Mouse (Mus musculus) spleen, postnatal 10 days (tissue): ENCODE results near the gene Olfr958.
A peak's percentile ranks its signal among the peaks of the same experiment; 100 is the strongest.

Experiments
- DNase-seq, 2 experiments: peaks; one replicate each; pipeline ENCODE4 v3.0.0; 2021 to 2022; ENCODE audit warnings: low spot score in 2 of 2

Gene Olfr958

DNA sequence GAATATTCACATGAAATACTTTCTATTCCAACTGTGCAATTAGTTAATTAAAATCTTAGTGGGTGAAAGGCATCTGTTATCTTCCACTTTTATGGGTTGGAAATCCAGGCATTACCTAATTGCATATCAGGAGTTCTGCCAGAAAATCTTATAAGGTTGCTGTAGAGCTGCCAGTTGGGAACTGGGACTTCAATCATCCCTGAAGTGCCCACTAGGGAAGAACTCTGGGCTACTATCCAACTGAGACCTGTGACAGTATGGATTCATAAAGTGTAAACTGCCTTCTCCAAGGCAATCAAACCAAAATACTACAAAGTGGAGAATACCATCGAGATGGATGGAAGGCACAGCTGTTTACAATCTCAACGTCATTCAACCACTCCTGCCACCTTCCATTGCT is at the start of gene Olfr958:
Gene Olfr958, minus strand, starts transcription at position 109 of the 400 bp plus-strand sequence.
- DNase-seq, result no peak

DNA sequence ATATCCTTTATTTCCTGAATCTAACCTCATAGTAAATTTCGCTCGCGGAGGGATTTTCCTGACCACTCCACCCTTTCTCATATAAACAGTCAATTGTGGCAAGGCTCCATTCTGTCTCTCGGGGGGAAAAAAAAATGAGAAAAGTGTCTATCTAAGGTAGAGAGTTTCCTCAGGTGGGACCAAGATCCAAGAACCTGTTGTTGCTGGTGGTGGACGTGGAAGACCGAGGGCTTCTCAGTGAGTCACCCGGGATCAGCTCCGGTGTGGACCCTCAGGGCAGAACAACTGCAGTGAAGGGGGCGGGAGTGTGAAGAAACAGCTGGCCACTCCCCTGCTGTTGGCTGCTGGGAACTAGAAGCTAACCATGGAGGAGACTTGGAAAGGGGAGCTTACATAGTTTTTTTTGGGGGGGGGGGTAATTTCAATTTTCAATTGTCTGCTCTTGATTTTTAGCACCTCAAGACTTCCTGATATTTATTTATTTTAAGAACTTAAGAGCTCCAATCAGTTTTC is 49.5 kb upstream of the Olfr958 start:
- DNase-seq, result no peak

DNA sequence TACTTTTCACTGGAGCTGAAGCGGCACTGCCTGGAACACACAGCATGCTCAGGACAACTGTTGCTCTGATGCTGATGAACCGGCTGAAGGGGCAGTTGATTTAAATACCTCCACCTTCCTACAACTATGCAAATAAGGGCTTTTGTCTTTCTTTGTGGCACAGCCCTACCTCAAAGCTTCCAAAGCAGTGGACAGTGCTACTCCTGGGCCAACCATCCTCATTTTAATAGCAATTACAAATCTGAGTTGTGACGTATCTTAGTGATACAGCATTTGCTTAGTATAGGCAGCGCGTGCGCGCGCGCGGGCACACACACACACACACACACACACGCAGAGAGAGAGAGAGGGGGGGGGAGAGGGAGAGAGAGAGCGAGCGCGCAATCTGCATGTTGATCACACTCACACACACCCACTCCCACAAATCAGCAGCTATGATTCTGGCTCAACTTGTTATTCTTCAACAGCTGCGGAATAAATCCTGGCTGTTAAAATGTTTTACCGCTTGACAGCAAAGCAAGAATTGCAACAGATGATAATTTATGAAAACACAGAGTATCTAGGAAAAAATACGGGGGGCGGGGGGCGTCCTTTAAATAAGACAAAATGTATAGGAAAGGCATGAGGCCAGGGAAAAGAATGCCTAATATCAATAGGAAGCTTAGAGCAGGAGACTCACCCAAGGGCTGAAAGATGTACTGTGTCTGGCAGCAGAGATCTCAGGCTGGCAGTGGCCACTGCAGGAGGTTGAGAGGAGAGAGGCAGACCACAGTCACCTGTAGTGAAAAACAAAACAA is 48.9 kb upstream of the Olfr958 start:
- DNase-seq, result no peak

DNA sequence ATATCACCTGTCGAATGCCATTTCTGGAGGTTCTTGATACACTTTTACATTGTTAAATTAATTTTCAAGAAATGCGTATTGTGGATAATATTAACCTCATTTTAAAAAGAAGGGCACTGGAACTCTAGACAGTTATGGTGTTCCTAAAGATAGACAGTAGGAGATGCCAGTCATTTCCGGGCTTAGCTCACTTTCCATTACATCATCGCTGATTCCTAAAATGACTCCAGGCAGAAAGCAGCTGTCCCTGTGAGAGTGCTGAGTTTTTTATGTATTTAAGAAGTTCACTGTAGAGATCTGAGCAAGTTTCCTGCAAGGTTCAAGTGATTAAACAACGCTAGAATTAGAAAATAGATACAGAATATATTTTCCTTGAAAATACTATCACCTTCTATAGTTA is 23.2 kb upstream of the Olfr958 start:
- no peak for DNase-seq

DNA sequence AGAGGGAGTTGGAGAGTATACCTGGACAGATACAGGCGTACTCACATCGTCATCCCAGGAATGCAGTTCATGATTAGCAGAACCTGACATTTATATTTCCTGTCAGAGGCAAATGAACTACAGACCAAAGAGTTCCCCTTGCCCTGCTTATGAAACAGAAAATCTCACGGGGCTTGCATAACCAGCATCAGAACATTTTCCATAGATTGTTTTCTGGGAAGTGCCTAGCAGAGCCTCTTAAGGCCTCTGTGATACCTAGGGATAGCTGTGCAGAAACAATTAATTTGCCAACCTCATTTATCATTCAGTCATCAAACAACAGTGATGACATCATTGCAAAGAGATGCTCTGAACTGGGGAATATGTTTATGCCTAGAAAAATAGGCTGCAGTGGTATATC is 21.6 kb upstream of the Olfr958 start, which contains the start of gene Olfr959:
Gene Olfr959, minus strand, starts transcription at position 101 of the 400 bp plus-strand sequence.
- DNase-seq, result no peak

DNA sequence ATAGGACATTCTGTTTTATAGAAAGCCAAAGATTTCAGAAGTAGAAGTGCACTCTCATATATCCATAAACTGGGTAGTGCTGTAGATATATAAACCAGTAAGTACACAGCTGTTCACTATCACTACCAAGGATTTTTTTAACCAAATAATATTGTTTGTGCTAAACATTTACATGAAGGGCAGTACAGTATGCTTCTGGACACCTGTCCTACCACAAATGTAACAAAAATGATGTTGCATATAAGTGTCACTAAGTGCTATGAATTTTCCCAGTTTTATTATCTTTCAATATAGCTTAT is 4.4 kb upstream of the Olfr958 start:
- no peak for DNase-seq

DNA sequence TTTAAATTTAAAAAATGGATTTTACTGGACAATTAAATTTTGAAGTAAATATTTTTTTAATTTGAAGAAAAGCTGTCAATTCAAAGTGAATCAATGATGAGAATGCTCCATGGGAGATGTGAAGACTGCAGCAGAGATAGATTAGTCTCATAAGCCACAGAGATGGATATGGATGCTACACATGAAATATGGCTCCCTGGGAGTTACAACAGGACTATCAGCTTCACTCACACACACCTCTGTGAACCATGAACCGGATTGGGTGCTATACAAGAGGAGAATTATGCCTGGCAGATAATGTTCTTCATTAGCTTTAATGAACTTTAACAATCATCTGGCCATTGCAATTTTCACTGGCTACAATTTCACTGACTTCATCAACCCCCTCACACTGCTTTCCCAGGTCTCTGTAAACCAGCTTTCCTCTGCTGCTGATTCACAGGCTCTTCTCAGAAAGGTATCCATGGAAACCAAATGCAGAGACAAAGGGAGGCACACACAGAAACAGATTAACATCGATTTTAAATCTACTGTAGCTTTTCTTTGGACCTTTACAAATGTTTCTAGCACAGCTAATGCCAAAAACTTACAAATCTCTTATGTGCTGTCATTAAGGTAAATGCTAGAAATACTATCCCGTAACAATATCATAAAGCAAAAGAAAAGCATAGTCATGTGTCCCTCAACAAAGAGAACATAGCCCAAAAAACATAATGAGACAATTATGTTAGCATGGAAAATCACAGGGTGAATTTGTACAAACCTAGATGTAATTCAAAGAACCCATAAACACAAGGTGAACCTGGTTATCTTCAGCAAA is 3.9 kb upstream of the Olfr958 start:
- DNase-seq, result no peak

DNA sequence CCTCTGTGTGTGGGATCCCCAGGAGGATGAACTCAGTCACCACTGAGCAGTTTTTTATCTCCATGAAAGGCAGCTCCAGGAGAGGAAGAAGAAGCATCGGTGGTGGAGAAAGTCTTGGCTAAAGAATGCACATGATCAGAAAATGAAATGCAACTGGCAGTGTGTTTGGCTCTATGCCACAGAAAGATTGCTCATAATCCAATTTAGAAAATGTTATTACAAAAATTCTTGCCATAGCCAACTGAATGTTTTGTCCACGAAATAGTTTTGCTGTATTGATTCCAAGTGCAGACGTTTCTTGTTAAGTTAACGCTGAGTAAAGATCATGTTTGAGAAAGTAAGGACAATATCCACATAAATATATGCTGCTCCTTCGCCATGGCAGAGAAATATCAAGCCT is 3.0 kb downstream of the Olfr958 start:
- no peak for DNase-seq

DNA sequence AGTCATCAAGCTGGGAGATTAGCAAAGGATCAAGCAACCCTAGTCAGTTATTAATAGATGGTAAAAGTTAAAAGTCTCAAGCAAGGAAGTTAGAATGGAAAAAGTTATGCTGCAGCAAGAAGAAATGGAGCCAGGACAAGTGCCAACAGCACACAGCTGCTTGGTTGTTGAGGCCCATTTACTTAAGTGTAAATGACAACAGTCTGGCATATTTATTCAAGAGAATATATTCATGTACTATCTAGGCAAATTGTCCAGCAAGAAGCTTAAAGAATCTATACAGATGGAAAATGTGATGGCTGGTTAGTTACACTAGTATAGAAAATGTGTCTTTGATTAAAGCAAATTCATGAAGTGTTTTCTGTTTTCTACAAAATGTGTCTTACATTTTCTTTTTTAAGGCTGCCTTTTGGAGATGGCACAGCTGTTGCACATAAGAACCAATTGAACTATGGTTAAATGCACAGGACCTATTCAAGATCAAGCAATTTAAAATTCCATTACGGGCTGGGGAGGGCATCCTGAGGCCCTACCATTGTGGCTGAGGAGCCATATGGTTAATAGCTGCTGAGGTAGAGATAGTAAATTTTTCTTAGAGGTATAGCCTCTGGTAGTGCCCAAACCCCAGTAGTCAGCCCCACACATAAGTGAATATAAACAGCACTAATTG is 30.1 kb downstream of the Olfr958 start:
- DNase-seq, result no peak

DNA sequence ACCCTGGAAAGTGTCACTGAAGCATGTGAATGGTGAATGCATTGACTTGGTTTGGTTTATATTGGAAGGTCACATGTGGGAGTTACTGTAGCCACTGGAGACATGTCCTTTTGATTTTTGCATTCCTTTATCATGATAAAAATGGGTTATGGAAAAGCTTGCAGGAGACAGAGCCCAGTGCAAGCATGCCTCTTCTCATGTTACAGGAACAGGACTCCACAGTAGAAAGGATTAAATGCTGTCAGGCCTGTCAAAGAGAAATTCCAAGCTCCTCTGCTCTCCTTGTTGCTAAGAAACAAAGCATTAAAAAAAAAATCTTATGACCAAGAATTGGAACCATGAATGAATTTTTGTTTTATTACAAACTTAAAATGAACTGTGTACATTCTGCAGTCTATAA is 35.3 kb downstream of the Olfr958 start:
- DNase-seq, result no peak

DNA sequence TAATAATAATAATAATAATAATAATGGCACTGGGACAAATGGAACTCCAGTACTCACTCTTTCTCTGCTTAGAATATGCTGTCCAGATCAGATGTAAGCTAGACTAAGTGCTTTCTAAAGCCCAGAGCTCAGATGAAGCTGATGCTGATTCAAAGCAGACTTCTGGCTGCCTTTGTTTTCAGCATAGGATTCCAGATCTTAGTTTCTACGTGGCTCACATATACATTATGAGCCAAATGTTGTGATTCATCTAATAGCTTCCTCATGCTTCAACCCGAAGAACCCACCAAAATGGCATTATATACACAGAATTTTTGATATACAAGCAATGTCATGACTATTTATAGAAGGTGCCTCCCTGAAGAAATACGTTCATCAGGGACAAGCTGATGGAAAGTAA is 38.3 kb downstream of the Olfr958 start, which contains the start of gene Olfr957:
Gene Olfr957, minus strand, starts transcription at position 279 of the 400 bp plus-strand sequence.
- no peak for DNase-seq

DNA sequence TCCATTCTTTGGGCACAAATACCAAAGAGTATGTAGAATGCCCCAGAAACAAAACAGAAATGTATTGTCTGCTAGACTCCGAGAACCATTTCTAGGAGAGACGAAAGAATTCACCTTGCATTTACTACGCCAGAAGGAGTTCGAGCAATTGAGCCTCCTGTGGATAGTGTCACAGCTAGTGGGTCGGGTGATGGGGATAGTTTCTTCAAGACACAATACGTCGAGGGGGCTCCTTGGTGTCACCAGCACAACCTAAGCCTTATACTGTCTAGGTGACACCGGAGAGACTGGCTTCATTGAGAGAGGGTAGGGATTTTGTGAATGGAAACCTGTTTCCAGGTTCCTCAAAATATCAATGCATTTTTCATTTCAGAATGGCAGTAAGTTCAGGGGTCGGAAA is 44.4 kb downstream of the Olfr958 start:
- no peak for DNase-seq

DNA sequence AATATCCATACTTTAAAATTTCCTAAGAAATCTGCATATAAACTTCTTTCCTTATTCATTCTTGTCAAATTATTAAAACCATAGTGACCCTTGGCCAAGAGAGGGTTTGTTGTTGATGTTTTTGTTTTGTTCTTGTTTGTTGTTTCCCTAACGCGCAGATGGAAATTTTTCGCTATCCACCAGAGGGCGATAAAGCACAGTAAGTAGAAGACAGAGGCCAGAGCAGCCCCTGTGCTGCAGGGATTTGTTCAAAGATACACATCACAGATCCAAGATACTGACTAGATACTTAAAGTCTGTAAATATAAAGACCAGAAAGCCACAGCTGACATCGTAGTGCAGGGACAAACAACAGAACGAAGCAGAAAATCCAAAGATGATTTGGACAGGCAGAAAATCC is 44.9 kb downstream of the Olfr958 start:
- peak in 1 of 2 experiments; percentile 13 for DNase-seq
